Mouse (Mus musculus): ENCODE data around the gene Son. TPM values are rescaled to one million over a fixed set of nuclear protein-coding genes. Genes with fewer than 3 reads are reported as not detected.
A peak's percentile ranks its signal among the peaks of the same experiment; 100 is the strongest.

The Son gene
- total and polyA plus RNA-seq, 3 experiments, result 93.6 to 182 (median 157) TPM

- peaks cover 31 to 37% of the 10 kb centered on the region in 2 experiments for H3K36me3 ChIP-seq (ENCODE audit: control insufficient read depth in 1 of 2, insufficient read depth in 2 of 2, low read length in 2 of 2)
- H3K27me3 ChIP-seq (ENCODE audit: control insufficient read depth in 1 of 2, insufficient read depth in 2 of 2, low read length in 2 of 2), result no peaks in the 10 kb centered on the region
- peaks cover 5% of the 10 kb centered on the region in 2 experiments; a peak in 3 of 4 replicates for H3K4me1 ChIP-seq (ENCODE audit: control insufficient read depth in 1 of 2, insufficient read depth in 2 of 2, low read length in 2 of 2)
- H3K9ac ChIP-seq (ENCODE audit: control insufficient read depth, low read depth, low read length, poor library complexity, severe bottlenecking), result peak overlapping the region; percentile 62
- H3K9me3 ChIP-seq (replicated peaks; ENCODE audit: insufficient read depth, low read length), result no peaks in the 10 kb centered on the region
- TF ChIP-seq CHD1 (IDR thresholded peaks at IDR 0.05; ENCODE audit: low read depth, low read length) (0 out of 2 replicates have a peak, but pooled peaks have one; percentile 22), ZKSCAN1 (IDR thresholded peaks at IDR 0.05; ENCODE audit: low read depth, low read length) (no peak), MYB (IDR thresholded peaks at IDR 0.05; ENCODE audit: low read depth, low read length) (no peak), USF1 (IDR thresholded peaks at IDR 0.05; ENCODE audit: low read depth, low read length) (no peak), POLR2AphosphoS2 (IDR thresholded peaks at IDR 0.05; ENCODE audit: low read length) (no peak), KAT2A (conservative IDR thresholded peaks at IDR 0.05; ENCODE audit: low read depth, low read length) (no peak), JUND (IDR thresholded peaks at IDR 0.05; ENCODE audit: low read depth, low read length) (no peak), TCF12 (IDR thresholded peaks at IDR 0.05; ENCODE audit: low read depth, low read length) (no peak), NELFE (IDR thresholded peaks at IDR 0.05; ENCODE audit: low read depth, low read length) (no peak), ZNF384 (IDR thresholded peaks at IDR 0.05; ENCODE audit: low read depth, low read length) (0 out of 2 replicates have a peak, but pooled peaks have one; percentile 22), CHD2 (IDR thresholded peaks at IDR 0.05; ENCODE audit: low read length) (no peak)
- H3K4me3 ChIP-seq (ENCODE audit: control insufficient read depth in 1 of 2, insufficient read depth in 1 of 2, low read depth in 2 of 2, low read length in 2 of 2), result peak overlapping the region; percentile 35 to 95
- DNase-seq (ENCODE audit: low read depth, low spot score), result no peak
- no peak overlapping the region for H3K27ac ChIP-seq (ENCODE audit: control insufficient read depth, low read depth, low read length)
- H3K79me2 ChIP-seq (ENCODE audit: control insufficient read depth, insufficient read depth, low read length, poor library complexity), result peaks cover 77% of the 10 kb centered on the region
Observed at GRCm38 (mm10) chr16:91649781-91650180, 2.5 kb downstream of the Son start.

- Histone ChIP-seq H3K36me3 (ENCODE audit: control insufficient read depth in 1 of 2, insufficient read depth in 2 of 2, low read length in 2 of 2) (peaks cover 27 to 49% of the 10 kb centered on the region in 2 experiments), H3K4me1 (ENCODE audit: control insufficient read depth in 1 of 2, insufficient read depth in 2 of 2, low read length in 2 of 2) (peaks cover 0 to 5% of the 10 kb centered on the region in 2 experiments; a peak in 3 of 4 replicates), H3K79me2 (ENCODE audit: control insufficient read depth, insufficient read depth, low read length, poor library complexity) (peaks cover 81% of the 10 kb centered on the region), H3K4me3 (ENCODE audit: control insufficient read depth in 1 of 2, insufficient read depth in 1 of 2, low read depth in 2 of 2, low read length in 2 of 2) (no peak overlapping the region), H3K27ac (ENCODE audit: control insufficient read depth, low read depth, low read length) (no peak overlapping the region), H3K9me3 (replicated peaks; ENCODE audit: insufficient read depth, low read length) (no peaks in the 10 kb centered on the region), H3K27me3 (ENCODE audit: control insufficient read depth in 1 of 2, insufficient read depth in 2 of 2, low read length in 2 of 2) (no peaks in the 10 kb centered on the region), H3K9ac (ENCODE audit: control insufficient read depth, low read depth, low read length, poor library complexity, severe bottlenecking) (no peak overlapping the region)
- TF ChIP-seq E2F4 (IDR thresholded peaks at IDR 0.05; ENCODE audit: borderline replicate concordance, low read depth, low read length) (no peak), POLR2AphosphoS2 (IDR thresholded peaks at IDR 0.05; ENCODE audit: low read length) (no peak), TBP (IDR thresholded peaks at IDR 0.05; ENCODE audit: low read depth, low read length) (no peak), ETS1 (IDR thresholded peaks at IDR 0.05; ENCODE audit: low read depth, low read length) (no peak), ZNF384 (IDR thresholded peaks at IDR 0.05; ENCODE audit: low read depth, low read length) (no peak), MYB (IDR thresholded peaks at IDR 0.05; ENCODE audit: low read depth, low read length) (no peak), GATA1 (IDR thresholded peaks at IDR 0.05; ENCODE audit: low read depth, low read length) (no peak), UBTF (IDR thresholded peaks at IDR 0.05; ENCODE audit: borderline replicate concordance, insufficient read depth, low read depth, low read length) (no peak), ELF1 (IDR thresholded peaks at IDR 0.05; ENCODE audit: low read depth, low read length) (no peak), ZKSCAN1 (IDR thresholded peaks at IDR 0.05; ENCODE audit: low read depth, low read length) (no peak), CHD2 (IDR thresholded peaks at IDR 0.05; ENCODE audit: low read length) (no peak)
- DNase-seq (ENCODE audit: low read depth, low spot score), result no peak
Observed at GRCm38 (mm10) chr16:91652191-91652590, 4.9 kb downstream of the Son start.

Data from MEL (cell line).